Comparison of ENCODE assay signal across 9 mouse cellular contexts in the genomic region with DNA sequence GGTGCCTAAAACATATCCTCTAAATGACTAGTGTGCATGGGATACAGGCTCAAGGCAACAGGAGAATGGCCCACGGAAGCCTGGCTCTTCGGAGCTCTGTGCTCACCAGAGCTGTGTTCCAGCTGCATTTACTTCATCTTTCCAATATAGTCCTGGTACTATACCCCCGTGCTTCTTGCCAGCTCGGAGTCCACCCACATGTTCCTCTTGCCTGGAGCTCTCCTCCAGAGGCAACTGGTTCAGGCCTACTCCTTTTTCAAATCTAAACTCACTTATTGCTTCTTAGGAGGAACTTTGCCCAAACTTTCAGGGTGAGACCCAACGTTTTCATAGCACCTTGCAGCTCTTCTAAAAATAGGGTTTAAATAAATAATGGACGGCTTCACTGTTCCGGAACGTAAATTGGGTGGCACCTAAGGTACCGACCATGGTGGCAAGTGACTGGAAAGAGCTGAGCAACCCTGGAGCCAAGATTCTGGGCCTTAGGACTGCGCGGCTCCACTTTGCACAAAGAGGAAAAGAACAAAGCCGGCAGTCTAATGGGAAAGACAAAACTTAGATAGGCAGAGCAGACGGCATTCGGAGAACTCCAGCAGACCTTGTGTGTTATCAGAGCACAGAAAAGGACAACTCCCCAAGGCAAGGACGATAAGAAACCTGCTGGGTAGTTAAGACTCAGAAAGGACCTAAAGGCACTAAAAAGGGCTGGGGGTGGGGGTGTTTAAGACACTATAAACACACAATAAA.
DNase-seq lines count a peak whose midpoint lies in the region; ATAC-seq and TF ChIP-seq lines count a peak whose summit lies in the region.
"Had no signal": no experiment of that assay in that cellular context is flagged by ENCODE, and none has a peak within 500 bp of the region (broad histone marks: within the 10 kb centered on the region; RNA-seq: fewer than 3 reads in every experiment).

No protein-coding gene starts in this region.

- H3K27ac ChIP-seq in heart, adult 2 months: peak overlapping the region; percentile 60; the same call in 1 of the 2 replicates
- H3K27ac ChIP-seq in midbrain, embryonic 14.5 days (replicated peaks; ENCODE audit: low read depth, low read length): no peak overlapping the region
- H3K27ac ChIP-seq in midbrain, postnatal 0 days (ENCODE audit: low read depth, low read length): no peak overlapping the region
- H3K27ac ChIP-seq in layer of hippocampus, adult 2 months: no peak overlapping the region
- H3K27ac ChIP-seq: macrophage had no signal

- H3K9me3 ChIP-seq in midbrain, embryonic 14.5 days (ENCODE audit: control insufficient read depth, low read length): no peaks in the 10 kb centered on the region
- H3K9me3 ChIP-seq in midbrain, postnatal 0 days (ENCODE audit: low read length): no peaks in the 10 kb centered on the region

- no peak for TF ChIP-seq CTCF in heart, adult 2 months (IDR thresholded peaks at IDR 0.05)
- no peak for TF ChIP-seq CTCF in midbrain, postnatal 0 days (IDR thresholded peaks at IDR 0.05)
- TF ChIP-seq CTCF in layer of hippocampus, adult 2 months (conservative IDR thresholded peaks at IDR 0.05): no peak

- ATAC-seq in midbrain, embryonic 14.5 days (ENCODE audit: low FRiP score, low TSS enrichment): 0 out of 2 replicates have a peak, but pooled peaks have one; percentile 24
- no peak for ATAC-seq in midbrain, postnatal 0 days (ENCODE audit: low FRiP score)
- peak; percentile 75 for ATAC-seq in erythroblast, adult 5-6 weeks (replicated peaks; ENCODE audit: low FRiP score, poor library complexity, severe bottlenecking)
- ATAC-seq in megakaryocyte-erythroid progenitor cell, adult 5-6 weeks (replicated peaks; ENCODE audit: low FRiP score, low TSS enrichment, poor library complexity, severe bottlenecking): peak; percentile 91

- intact Hi-C loops in heart, adult 2 months (cut with DNase I): loop anchor here (2.0 to 5.0 kb wide), 5 partner anchors 45 to 313 kb away; partner anchors contain the start of gene Ivns1abp

- TF ChIP-seq POLR2A in heart, adult 2 months (IDR thresholded peaks at IDR 0.05; ENCODE audit: insufficient read depth, low read depth, low read length): no peak

- H3K9ac ChIP-seq in heart, adult 2 months (ENCODE audit: low read depth, low read length): no peak overlapping the region
- no peak overlapping the region for H3K9ac ChIP-seq in midbrain, embryonic 14.5 days (replicated peaks; ENCODE audit: low read length)
- no peak overlapping the region for H3K9ac ChIP-seq in midbrain, postnatal 0 days (replicated peaks; ENCODE audit: low read length, poor library complexity, severe bottlenecking)

- 54% methylated on average over 15 of the region's 15 CpGs for WGBS in heart, adult 2 months
- WGBS in midbrain, embryonic 14.5 days: 85% methylated on average over 15 of the region's 15 CpGs
- 84% methylated on average over 15 of the region's 15 CpGs for WGBS in midbrain, postnatal 0 days

- DNase-seq in heart, adult 2 months: no peak
- DNase-seq in heart, adult 8-10 months (ENCODE audit: low spot score): no peak
- DNase-seq in midbrain, embryonic 14.5 days: no peak
- DNase-seq in midbrain, postnatal 0 days (ENCODE audit: low spot score): no peak
- DNase-seq in thymus, postnatal 0 days (ENCODE audit: low spot score): no peak
- no peak for DNase-seq in layer of hippocampus, adult 2 months (ENCODE audit: low spot score in 2 of 2)

- peaks cover 7% of the 10 kb centered on the region for H3K4me1 ChIP-seq in heart, adult 2 months (ENCODE audit: control insufficient read depth, insufficient read depth, low read length)
- no peaks in the 10 kb centered on the region for H3K4me1 ChIP-seq in midbrain, embryonic 14.5 days (ENCODE audit: control insufficient read depth, insufficient read depth, low read length)
- no peaks in the 10 kb centered on the region for H3K4me1 ChIP-seq in midbrain, postnatal 0 days (ENCODE audit: insufficient read depth, low read length)

- H3K36me3 ChIP-seq in heart, adult 2 months (ENCODE audit: control insufficient read depth, insufficient read depth, low read length): peaks cover 2% of the 10 kb centered on the region; the same call in 1 of the 2 replicates
- no peaks in the 10 kb centered on the region for H3K36me3 ChIP-seq in midbrain, embryonic 14.5 days (ENCODE audit: control insufficient read depth, insufficient read depth, low read length)
- H3K36me3 ChIP-seq in midbrain, postnatal 0 days (ENCODE audit: insufficient read depth, low read length): no peaks in the 10 kb centered on the region

- TF ChIP-seq EP300 in heart, adult 2 months (IDR thresholded peaks at IDR 0.05; ENCODE audit: insufficient read depth, low read depth, low read length): no peak

- no peak overlapping the region for H3K4me3 ChIP-seq in heart, adult 2 months
- no peak overlapping the region for H3K4me3 ChIP-seq in midbrain, embryonic 14.5 days (replicated peaks; ENCODE audit: low read depth, low read length)
- no peak overlapping the region for H3K4me3 ChIP-seq in midbrain, postnatal 0 days (ENCODE audit: low read depth, low read length)
- H3K4me3 ChIP-seq in layer of hippocampus, adult 2 months: no peak overlapping the region

- no peak overlapping the region for H3K4me2 ChIP-seq in midbrain, embryonic 14.5 days (ENCODE audit: low read length)
- no peak overlapping the region for H3K4me2 ChIP-seq in midbrain, postnatal 0 days (ENCODE audit: low read depth, low read length, poor library complexity, severe bottlenecking)

- no peaks in the 10 kb centered on the region for H3K27me3 ChIP-seq in heart, adult 2 months (ENCODE audit: control insufficient read depth, insufficient read depth, low read length)
- H3K27me3 ChIP-seq in midbrain, embryonic 14.5 days (ENCODE audit: control insufficient read depth, insufficient read depth, low read length): no peaks in the 10 kb centered on the region
- no peaks in the 10 kb centered on the region for H3K27me3 ChIP-seq in midbrain, postnatal 0 days (ENCODE audit: insufficient read depth, low read length)

- H3K79me2 ChIP-seq in heart, adult 2 months (replicated peaks; ENCODE audit: control insufficient read depth, insufficient read depth, low read length): no peaks in the 10 kb centered on the region
